Mouse (Mus musculus): ENCODE measurements around the gene Olfr202.
"Not testable (repeated sequence)": the region's sequence is repeated elsewhere in the genome, so short reads cannot be mapped to it uniquely, and the experiment has no call there.

DNA sequence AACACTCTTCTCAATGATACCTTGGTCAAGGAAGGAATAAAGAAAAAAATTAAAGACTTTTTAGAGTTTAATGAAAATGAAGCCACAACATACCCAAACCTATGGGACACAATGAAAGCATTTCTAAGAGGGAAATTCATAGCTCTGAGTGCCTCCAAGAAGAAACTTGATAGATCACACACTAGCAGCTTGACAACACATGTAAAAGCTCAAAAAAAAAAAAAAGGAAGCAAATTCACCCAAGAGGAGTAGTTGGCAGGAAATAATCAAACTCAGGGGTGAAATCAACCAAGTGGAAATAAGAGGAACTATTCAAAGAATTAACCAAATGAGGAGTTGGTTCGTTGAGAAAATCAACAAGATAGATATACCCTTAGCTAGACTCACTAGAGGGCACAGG, 36.7 kb upstream of the Olfr202 start:
- not testable (repeated sequence) for TF ChIP-seq POLR2A (IDR thresholded peaks at IDR 0.05; ENCODE audit: borderline replicate concordance, insufficient read depth, low read length); CTCF (IDR thresholded peaks at IDR 0.05; ENCODE audit: borderline replicate concordance, insufficient read depth, low read depth, low read length)
